9 mouse cellular contexts compared by ENCODE assay signal in the genomic region with DNA sequence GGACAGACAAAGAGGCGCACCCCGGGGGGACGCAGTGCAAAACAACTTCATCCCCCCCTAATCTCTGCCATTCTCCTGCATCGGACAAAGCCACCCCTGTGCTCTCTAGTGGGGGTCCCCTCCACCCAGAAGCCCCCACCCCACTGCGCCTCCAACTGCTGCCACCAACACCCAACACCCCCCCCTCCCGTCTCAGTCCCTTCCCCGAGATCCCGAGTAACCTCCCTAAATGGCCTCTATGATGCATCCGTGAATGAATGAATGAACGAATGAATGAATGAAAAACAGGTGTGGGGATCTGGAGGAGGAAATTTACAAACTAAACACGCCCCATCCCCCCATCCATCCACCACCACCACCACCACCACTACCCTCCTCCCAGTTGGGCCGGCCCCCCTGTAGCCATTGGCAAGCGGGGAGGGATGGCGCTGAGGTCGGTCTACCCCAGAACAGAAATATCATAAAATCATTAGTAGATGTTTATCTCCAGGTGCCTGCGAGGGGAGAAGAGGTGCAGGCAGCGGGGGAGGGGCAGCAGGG. TPM values are rescaled to one million over a fixed set of nuclear protein-coding genes. Genes with fewer than 3 reads are reported as not detected.
DNase-seq lines count a peak whose midpoint lies in the region; ATAC-seq and TF ChIP-seq lines count a peak whose summit lies in the region.
"Had no signal": no experiment of that assay in that cellular context is flagged by ENCODE, and none has a peak within 500 bp of the region (broad histone marks: within the 10 kb centered on the region; RNA-seq: fewer than 3 reads in every experiment).

No protein-coding gene starts in this region.

- DNase-seq in heart, adult 2 months: no peak
- DNase-seq in heart, postnatal 25 days (ENCODE audit: low spot score): no peak
- DNase-seq in embryonic facial prominence, embryonic 11.5 days (ENCODE audit: low spot score): peak; percentile 59
- peak; percentile 86 for DNase-seq in midbrain, embryonic 11.5 days (ENCODE audit: low spot score, missing footprints)
- DNase-seq in B cell, adult 2 months: no peak
- no peak for DNase-seq in adrenal gland, adult 2 months

- no peaks in the 10 kb centered on the region for H3K27me3 ChIP-seq in heart, adult 2 months (ENCODE audit: control insufficient read depth, insufficient read depth, low read length)
- peaks cover 16% of the 10 kb centered on the region; the same call in 1 of the 2 replicates for H3K27me3 ChIP-seq in E14TG2a.4 (ENCODE audit: insufficient read depth, low read length)
- no peaks in the 10 kb centered on the region for H3K27me3 ChIP-seq in embryonic facial prominence, embryonic 11.5 days (ENCODE audit: control insufficient read depth, insufficient read depth, low read length)
- H3K27me3 ChIP-seq in intestine, embryonic 16.5 days (replicated peaks; ENCODE audit: control insufficient read depth, insufficient read depth, low read length): no peaks in the 10 kb centered on the region
- no peaks in the 10 kb centered on the region for H3K27me3 ChIP-seq in midbrain, embryonic 11.5 days (ENCODE audit: control insufficient read depth, insufficient read depth, low read length)
- H3K27me3 ChIP-seq: Patski had no signal

- 12% methylated on average over 15 of the region's 17 CpGs for WGBS in heart, adult 2 months
- 3% methylated on average over 17 of the region's 17 CpGs for WGBS in embryonic facial prominence, embryonic 11.5 days
- 3% methylated on average over 17 of the region's 17 CpGs for WGBS in intestine, embryonic 16.5 days
- WGBS in midbrain, embryonic 11.5 days: 2% methylated on average over 17 of the region's 17 CpGs

- no peak for TF ChIP-seq POLR2A in heart, adult 2 months (IDR thresholded peaks at IDR 0.05; ENCODE audit: insufficient read depth, low read depth, low read length)

- peak overlapping the region; percentile 88 for H3K4me3 ChIP-seq in heart, adult 2 months
- peak overlapping the region; percentile 89 for H3K4me3 ChIP-seq in E14TG2a.4 (replicated peaks; ENCODE audit: low read length)
- H3K4me3 ChIP-seq in embryonic facial prominence, embryonic 11.5 days (ENCODE audit: low read depth, low read length): peak overlapping the region; percentile 78
- peak overlapping the region; percentile 83 for H3K4me3 ChIP-seq in intestine, embryonic 16.5 days (ENCODE audit: low read length)
- peak overlapping the region; percentile 70 for H3K4me3 ChIP-seq in midbrain, embryonic 11.5 days (ENCODE audit: low read depth, low read length)

- H3K4me2 ChIP-seq in embryonic facial prominence, embryonic 11.5 days (ENCODE audit: low read depth, low read length): peak overlapping the region; percentile 92
- peak overlapping the region; percentile 98 for H3K4me2 ChIP-seq in intestine, embryonic 16.5 days (ENCODE audit: low read depth, low read length)
- H3K4me2 ChIP-seq in midbrain, embryonic 11.5 days: peak overlapping the region; percentile 89

- peak overlapping the region; percentile 4; the same call in 1 of the 2 replicates for H3K9ac ChIP-seq in heart, adult 2 months (ENCODE audit: low read depth, low read length)
- peak overlapping the region; percentile 78 for H3K9ac ChIP-seq in embryonic facial prominence, embryonic 11.5 days (replicated peaks; ENCODE audit: low read length)
- peak overlapping the region; percentile 83 for H3K9ac ChIP-seq in intestine, embryonic 16.5 days (ENCODE audit: low read depth, low read length)
- peak overlapping the region; percentile 87 for H3K9ac ChIP-seq in midbrain, embryonic 11.5 days (ENCODE audit: low read length)

- H3K36me3 ChIP-seq in heart, adult 2 months (ENCODE audit: control insufficient read depth, insufficient read depth, low read length): no peaks in the 10 kb centered on the region
- H3K36me3 ChIP-seq in E14TG2a.4 (ENCODE audit: insufficient read depth, low read length): no peaks in the 10 kb centered on the region
- no peaks in the 10 kb centered on the region for H3K36me3 ChIP-seq in embryonic facial prominence, embryonic 11.5 days (replicated peaks; ENCODE audit: control insufficient read depth, insufficient read depth, low read depth, low read length)
- H3K36me3 ChIP-seq in intestine, embryonic 16.5 days (ENCODE audit: control insufficient read depth, insufficient read depth, low read length): 0 out of 2 replicates have a peak, but pooled peaks cover under 1% of the 10 kb centered on the region
- H3K36me3 ChIP-seq in midbrain, embryonic 11.5 days (ENCODE audit: control insufficient read depth, insufficient read depth, low read length): no peaks in the 10 kb centered on the region

- H3K79me2 ChIP-seq in heart, adult 2 months (replicated peaks; ENCODE audit: control insufficient read depth, insufficient read depth, low read length): no peaks in the 10 kb centered on the region

- H3K27ac ChIP-seq in heart, adult 2 months: no peak overlapping the region
- no peak overlapping the region; the same call in 1 of the 2 replicates for H3K27ac ChIP-seq in embryonic facial prominence, embryonic 11.5 days (replicated peaks; ENCODE audit: low read depth, low read length)
- no peak overlapping the region for H3K27ac ChIP-seq in intestine, embryonic 16.5 days (ENCODE audit: low read length)
- H3K27ac ChIP-seq in midbrain, embryonic 11.5 days (ENCODE audit: low read depth, low read length): no peak overlapping the region

- peaks cover 6% of the 10 kb centered on the region for H3K4me1 ChIP-seq in heart, adult 2 months (ENCODE audit: control insufficient read depth, insufficient read depth, low read length)
- H3K4me1 ChIP-seq in E14TG2a.4 (replicated peaks; ENCODE audit: low read depth, low read length): peaks cover 39% of the 10 kb centered on the region
- H3K4me1 ChIP-seq in embryonic facial prominence, embryonic 11.5 days (ENCODE audit: control insufficient read depth, insufficient read depth, low read length): no peaks in the 10 kb centered on the region
- H3K4me1 ChIP-seq in intestine, embryonic 16.5 days (ENCODE audit: control insufficient read depth, insufficient read depth, low read length): peaks cover 21% of the 10 kb centered on the region
- H3K4me1 ChIP-seq in midbrain, embryonic 11.5 days (ENCODE audit: control insufficient read depth, insufficient read depth, low read length): peaks cover 6% of the 10 kb centered on the region

- TF ChIP-seq CTCF in heart, adult 2 months (IDR thresholded peaks at IDR 0.05): no peak
- no peak for TF ChIP-seq CTCF in E14TG2a.4 (conservative IDR thresholded peaks at IDR 0.05; ENCODE audit: low read length)

- H3K9me3 ChIP-seq in E14TG2a.4 (ENCODE audit: low read length): 0 out of 2 replicates have a peak, but pooled peaks cover 3% of the 10 kb centered on the region
- no peaks in the 10 kb centered on the region for H3K9me3 ChIP-seq in embryonic facial prominence, embryonic 11.5 days (replicated peaks; ENCODE audit: control insufficient read depth, low read length)
- no peaks in the 10 kb centered on the region for H3K9me3 ChIP-seq in intestine, embryonic 16.5 days (ENCODE audit: control insufficient read depth, low read length)
- no peaks in the 10 kb centered on the region for H3K9me3 ChIP-seq in midbrain, embryonic 11.5 days (ENCODE audit: control insufficient read depth, low read length)

- intact Hi-C loops in heart, adult 2 months (cut with DNase I): no loop called here
- intact Hi-C loops in heart, postnatal 25 days (cut with DNase I): no loop called here

- TF ChIP-seq EP300 in heart, adult 2 months (IDR thresholded peaks at IDR 0.05; ENCODE audit: insufficient read depth, low read depth, low read length): no peak

- ATAC-seq in embryonic facial prominence, embryonic 11.5 days (replicated peaks; ENCODE audit: insufficient number of reproducible peaks, low FRiP score, low TSS enrichment, low read depth): no peak
- 0 out of 2 replicates have a peak, but pooled peaks have one; percentile 1 for ATAC-seq in intestine, embryonic 16.5 days
- ATAC-seq in midbrain, embryonic 11.5 days (ENCODE audit: low FRiP score): peak; percentile 31; the same call in 1 of the 2 replicates

RNA-seq across cellular contexts. Expression of a gene that starts 0.8 kb away (rescaled TPM):
- total RNA-seq in heart, adult 2 months (2021): 10 to 100 TPM; 20.7 to 21.1 TPM
- polyA plus RNA-seq in heart, adult 2 months (2012; rRNA removed): 14.2 and 18.2 TPM in 2 replicates
- total RNA-seq in heart, postnatal 25 days (2021): 10 to 100 TPM; 24.0 to 28.7 TPM
- 8.4 and 9.2 TPM in 2 replicates for polyA plus RNA-seq in embryonic facial prominence, embryonic 11.5 days (2014; fragmentation: Nextera tagmentation; extraction: Ambion mirVana)
- polyA plus RNA-seq in intestine, embryonic 16.5 days (2015; fragmentation: Nextera tagmentation; extraction: Ambion mirVana): 6.7 and 8.2 TPM in 2 replicates
- 10.8 and 11.7 TPM in 2 replicates for polyA plus RNA-seq in midbrain, embryonic 11.5 days (2014; fragmentation: Nextera tagmentation; extraction: Ambion mirVana)
- 10 to 100 TPM; 11.4 to 15.5 TPM for total RNA-seq in adrenal gland, adult 2 months (2021)
- 6.0 and 6.5 TPM in 2 replicates for polyA plus RNA-seq in adrenal gland, adult 2 months (2012; rRNA removed)

Comparison
In these comparisons a context has a peak if more than half of its experiments do, and no peak if none do; other contexts are left out.
1. DNase-seq: peak in embryonic facial prominence, embryonic 11.5 days (single experiment) and midbrain, embryonic 11.5 days (single experiment); none in heart, adult 2 months (0 of 2), heart, postnatal 25 days (single experiment), B cell, adult 2 months (0 of 2) and adrenal gland, adult 2 months (single experiment).
2. H3K9ac ChIP-seq: peak in every context shown above with its lines; median percentile 87 in midbrain, embryonic 11.5 days; 83 in intestine, embryonic 16.5 days; 78 in embryonic facial prominence, embryonic 11.5 days; 4 in heart, adult 2 months.
3. Peak in every context shown above with its lines, with median percentiles within 50 percentile points of each other: H3K4me3 ChIP-seq and H3K4me2 ChIP-seq.